Mouse (Mus musculus): Measurements from ENCODE around the gene Inca1.

Inca1 gene

GRCm38 (mm10) chr11:70653345-70654197 is 46.4 kb downstream of the Inca1 start:
- DNase-seq (ENCODE audit: low read depth in 2 of 2, low spot score in 2 of 2): peak; percentile 41 to 51

GRCm38 (mm10) chr11:70652884-70653344 is 47.0 kb downstream of the Inca1 start:
- DNase-seq (ENCODE audit: low read depth in 2 of 2, low spot score in 2 of 2): peak in 1 of 2 experiments; percentile 37

GRCm38 (mm10) chr11:70652029-70652883 is 47.7 kb downstream of the Inca1 start:
- DNase-seq (ENCODE audit: low read depth in 2 of 2, low spot score in 2 of 2): peak in 1 of 2 experiments; percentile 32

- no peak for DNase-seq (ENCODE audit: low read depth in 2 of 2, low spot score in 2 of 2)
Observed at GRCm38 (mm10) chr11:70651391-70651790, 48.6 kb downstream of the Inca1 start.

- peak; percentile 30 to 51 for DNase-seq (ENCODE audit: low read depth in 2 of 2, low spot score in 2 of 2)
Observed at GRCm38 (mm10) chr11:70650322-70651175, 49.4 kb downstream of the Inca1 start.

GRCm38 (mm10) chr11:70649185-70649734 is 50.7 kb downstream of the Inca1 start:
- DNase-seq (ENCODE audit: low read depth in 2 of 2, low spot score in 2 of 2): no peak

- DNase-seq (ENCODE audit: low read depth in 2 of 2, low spot score in 2 of 2): no peak
Observed at GRCm38 (mm10) chr11:70648512-70648911, 51.4 kb downstream of the Inca1 start.

- peak; percentile 27 to 28 for DNase-seq (ENCODE audit: low read depth in 2 of 2, low spot score in 2 of 2)
Observed at GRCm38 (mm10) chr11:70647716-70648420, 52.1 kb downstream of the Inca1 start.

GRCm38 (mm10) chr11:70646691-70647650 is 53.0 kb downstream of the Inca1 start, which contains the start of the genes Rnf167 and Slc25a11:
Rnf167 (plus strand) TSS chr11:70647235.
Slc25a11 (minus strand) TSS chr11:70647479.
- DNase-seq (ENCODE audit: low read depth in 2 of 2, low spot score in 2 of 2): peak; percentile 89 to 95

GRCm38 (mm10) chr11:70646259-70646555 is 53.7 kb downstream of the Inca1 start:
- DNase-seq (ENCODE audit: low read depth in 2 of 2, low spot score in 2 of 2): no peak

GRCm38 (mm10) chr11:70645461-70646258 is 54.3 kb downstream of the Inca1 start:
- no peak for DNase-seq (ENCODE audit: low read depth in 2 of 2, low spot score in 2 of 2)

GRCm38 (mm10) chr11:70644564-70645103 is 55.3 kb downstream of the Inca1 start:
- DNase-seq (ENCODE audit: low read depth in 2 of 2, low spot score in 2 of 2): no peak

- no peak for DNase-seq (ENCODE audit: low read depth in 2 of 2, low spot score in 2 of 2)
Observed at GRCm38 (mm10) chr11:70643051-70643450, 56.9 kb downstream of the Inca1 start.

GRCm38 (mm10) chr11:70641241-70641640 is 58.7 kb downstream of the Inca1 start:
- no peak for DNase-seq (ENCODE audit: low read depth in 2 of 2, low spot score in 2 of 2)

- DNase-seq (ENCODE audit: low read depth in 2 of 2, low spot score in 2 of 2): no peak
Observed at GRCm38 (mm10) chr11:70639976-70640375, 60.0 kb downstream of the Inca1 start.

GRCm38 (mm10) chr11:70638714-70639278 is 61.2 kb downstream of the Inca1 start, which contains the start of gene Gp1ba:
Gp1ba (plus strand) TSS chr11:70639122.
- DNase-seq (ENCODE audit: low read depth in 2 of 2, low spot score in 2 of 2): no peak

Measured in CD8-positive naive resting alpha-beta T cell, adult 2 months (primary cell).